Comparison of ENCODE assay signal across 10 mouse cellular contexts in genomic region chr15:7222809-7223208, GRCm38 (mm10).
DNase-seq lines count a peak whose midpoint lies in the region; ATAC-seq and TF ChIP-seq lines count a peak whose summit lies in the region.
"Had no signal": no experiment of that assay in that cellular context is flagged by ENCODE, and none has a peak within 500 bp of the region (broad histone marks: within the 10 kb centered on the region; RNA-seq: fewer than 3 reads in every experiment).

No protein-coding gene starts in this region.

- no peak overlapping the region for H3K4me2 ChIP-seq in midbrain, embryonic 11.5 days
- H3K4me2 ChIP-seq in midbrain, embryonic 14.5 days (ENCODE audit: low read length) = no peak overlapping the region
- no peak overlapping the region for H3K4me2 ChIP-seq in limb, embryonic 11.5 days (ENCODE audit: low read depth, severe bottlenecking)
- no peak overlapping the region for H3K4me2 ChIP-seq in liver, embryonic 11.5 days
- H3K4me2 ChIP-seq in intestine, embryonic 16.5 days (ENCODE audit: low read depth, low read length) = no peak overlapping the region

- no peaks in the 10 kb centered on the region; the same call in 1 of the 2 replicates for H3K27me3 ChIP-seq in midbrain, embryonic 11.5 days (ENCODE audit: control insufficient read depth, insufficient read depth, low read length)
- H3K27me3 ChIP-seq in midbrain, embryonic 14.5 days (ENCODE audit: control insufficient read depth, insufficient read depth, low read length) = no peaks in the 10 kb centered on the region
- no peaks in the 10 kb centered on the region for H3K27me3 ChIP-seq in heart, adult 2 months (ENCODE audit: control insufficient read depth, insufficient read depth, low read length)
- no peaks in the 10 kb centered on the region for H3K27me3 ChIP-seq in limb, embryonic 11.5 days (ENCODE audit: control insufficient read depth, insufficient read depth, low read length)
- peaks cover 29% of the 10 kb centered on the region for H3K27me3 ChIP-seq in liver, embryonic 11.5 days (replicated peaks; ENCODE audit: control insufficient read depth, insufficient read depth, low read length)
- H3K27me3 ChIP-seq in intestine, embryonic 16.5 days (replicated peaks; ENCODE audit: control insufficient read depth, insufficient read depth, low read length) = no peaks in the 10 kb centered on the region

- no peak overlapping the region for H3K27ac ChIP-seq in midbrain, embryonic 11.5 days (ENCODE audit: low read depth, low read length)
- H3K27ac ChIP-seq in midbrain, embryonic 14.5 days (replicated peaks; ENCODE audit: low read depth, low read length) = no peak overlapping the region
- H3K27ac ChIP-seq in heart, adult 2 months = peak overlapping the region; percentile 54
- no peak overlapping the region; the same call in 1 of the 2 replicates for H3K27ac ChIP-seq in limb, embryonic 11.5 days (replicated peaks; ENCODE audit: low read depth, low read length)
- no peak overlapping the region for H3K27ac ChIP-seq in liver, embryonic 11.5 days (ENCODE audit: low read depth, low read length)
- no peak overlapping the region for H3K27ac ChIP-seq in intestine, embryonic 16.5 days (ENCODE audit: low read length)
- H3K27ac ChIP-seq: liver, embryonic 14.5 days had no signal

- TF ChIP-seq CTCF in heart, adult 2 months (IDR thresholded peaks at IDR 0.05) = no peak

- no peak for DNase-seq in midbrain, embryonic 11.5 days (ENCODE audit: low spot score, missing footprints)
- no peak for DNase-seq in midbrain, embryonic 14.5 days
- peak; percentile 62 to 64 for DNase-seq in heart, adult 2 months
- peak; percentile 39 for DNase-seq in limb, embryonic 11.5 days (ENCODE audit: low spot score)
- no peak for DNase-seq in liver, embryonic 11.5 days (ENCODE audit: low spot score)
- DNase-seq in adrenal gland, postnatal 25 days = no peak
- DNase-seq: adrenal gland, postnatal 36 days had no signal

- TF ChIP-seq POLR2A in heart, adult 2 months (IDR thresholded peaks at IDR 0.05; ENCODE audit: insufficient read depth, low read depth, low read length) = no peak

- ATAC-seq in midbrain, embryonic 11.5 days (ENCODE audit: low FRiP score) = peak; percentile 43; the same call in 1 of the 2 replicates
- no peak for ATAC-seq in midbrain, embryonic 14.5 days (ENCODE audit: low FRiP score, low TSS enrichment)
- 0 out of 2 replicates have a peak, but pooled peaks have one; percentile 52 for ATAC-seq in limb, embryonic 11.5 days (ENCODE audit: insufficient number of reproducible peaks, low FRiP score, low TSS enrichment, low read depth)
- ATAC-seq in CD4-positive, CD25-positive, alpha-beta regulatory T cell, adult 4 months = no peak
- ATAC-seq in liver, embryonic 11.5 days (replicated peaks; ENCODE audit: low FRiP score) = no peak
- ATAC-seq in intestine, embryonic 16.5 days = no peak

- 0 out of 2 replicates have a peak, but pooled peaks have one; percentile 21 for TF ChIP-seq EP300 in heart, adult 2 months (IDR thresholded peaks at IDR 0.05; ENCODE audit: insufficient read depth, low read depth, low read length)

- no peaks in the 10 kb centered on the region for H3K36me3 ChIP-seq in midbrain, embryonic 11.5 days (ENCODE audit: control insufficient read depth, insufficient read depth, low read length)
- H3K36me3 ChIP-seq in midbrain, embryonic 14.5 days (ENCODE audit: control insufficient read depth, insufficient read depth, low read length) = no peaks in the 10 kb centered on the region
- no peaks in the 10 kb centered on the region for H3K36me3 ChIP-seq in heart, adult 2 months (ENCODE audit: control insufficient read depth, insufficient read depth, low read length)
- H3K36me3 ChIP-seq in limb, embryonic 11.5 days (ENCODE audit: control insufficient read depth, insufficient read depth, low read length) = no peaks in the 10 kb centered on the region
- H3K36me3 ChIP-seq in liver, embryonic 11.5 days (ENCODE audit: control insufficient read depth, insufficient read depth, low read length) = no peaks in the 10 kb centered on the region
- H3K36me3 ChIP-seq in intestine, embryonic 16.5 days (ENCODE audit: control insufficient read depth, insufficient read depth, low read length) = no peaks in the 10 kb centered on the region

- no peaks in the 10 kb centered on the region for H3K4me1 ChIP-seq in midbrain, embryonic 11.5 days (ENCODE audit: control insufficient read depth, insufficient read depth, low read length)
- no peaks in the 10 kb centered on the region for H3K4me1 ChIP-seq in midbrain, embryonic 14.5 days (ENCODE audit: control insufficient read depth, insufficient read depth, low read length)
- peaks cover 7% of the 10 kb centered on the region for H3K4me1 ChIP-seq in heart, adult 2 months (ENCODE audit: control insufficient read depth, insufficient read depth, low read length)
- peaks cover 7% of the 10 kb centered on the region for H3K4me1 ChIP-seq in limb, embryonic 11.5 days (ENCODE audit: control insufficient read depth, insufficient read depth, low read length)
- H3K4me1 ChIP-seq in liver, embryonic 11.5 days (replicated peaks; ENCODE audit: control insufficient read depth, insufficient read depth, low read length) = no peaks in the 10 kb centered on the region
- H3K4me1 ChIP-seq in intestine, embryonic 16.5 days (ENCODE audit: control insufficient read depth, insufficient read depth, low read length) = no peaks in the 10 kb centered on the region

- H3K9ac ChIP-seq in midbrain, embryonic 11.5 days (ENCODE audit: low read length) = no peak overlapping the region
- no peak overlapping the region for H3K9ac ChIP-seq in midbrain, embryonic 14.5 days (replicated peaks; ENCODE audit: low read length)
- H3K9ac ChIP-seq in heart, adult 2 months (ENCODE audit: low read depth, low read length) = peak overlapping the region; percentile 7; the same call in 1 of the 2 replicates
- H3K9ac ChIP-seq in limb, embryonic 11.5 days (ENCODE audit: low read length) = no peak overlapping the region
- no peak overlapping the region for H3K9ac ChIP-seq in liver, embryonic 11.5 days (ENCODE audit: low read depth, low read length)
- no peak overlapping the region for H3K9ac ChIP-seq in intestine, embryonic 16.5 days (ENCODE audit: low read depth, low read length)
- H3K9ac ChIP-seq: liver, embryonic 14.5 days had no signal

- 54% methylated on average over 11 of the region's 11 CpGs for WGBS in midbrain, embryonic 11.5 days
- 41% methylated on average over 11 of the region's 11 CpGs for whole genome bisulfite sequencing in midbrain, embryonic 14.5 days
- WGBS in heart, adult 2 months = 33% methylated on average over 11 of the region's 11 CpGs
- 37% methylated on average over 11 of the region's 11 CpGs for WGBS in limb, embryonic 11.5 days
- WGBS in liver, embryonic 11.5 days = 35% methylated on average over 11 of the region's 11 CpGs
- WGBS in intestine, embryonic 16.5 days = 50% methylated on average over 11 of the region's 11 CpGs

- no peaks in the 10 kb centered on the region for H3K79me2 ChIP-seq in heart, adult 2 months (replicated peaks; ENCODE audit: control insufficient read depth, insufficient read depth, low read length)

- intact Hi-C loops in heart, adult 2 months (cut with DNase I) = no loop called here

- no peak overlapping the region for H3K4me3 ChIP-seq in midbrain, embryonic 11.5 days (ENCODE audit: low read depth, low read length)
- no peak overlapping the region for H3K4me3 ChIP-seq in midbrain, embryonic 14.5 days (replicated peaks; ENCODE audit: low read depth, low read length)
- 0 out of 2 replicates have a peak overlapping the region, but pooled peaks have one; percentile 10 for H3K4me3 ChIP-seq in heart, adult 2 months
- H3K4me3 ChIP-seq in limb, embryonic 11.5 days (ENCODE audit: low read depth, low read length) = no peak overlapping the region
- H3K4me3 ChIP-seq in liver, embryonic 11.5 days (ENCODE audit: low read depth, low read length) = no peak overlapping the region
- no peak overlapping the region for H3K4me3 ChIP-seq in intestine, embryonic 16.5 days (ENCODE audit: low read length)

- no peaks in the 10 kb centered on the region for H3K9me3 ChIP-seq in midbrain, embryonic 11.5 days (ENCODE audit: control insufficient read depth, low read length)
- no peaks in the 10 kb centered on the region for H3K9me3 ChIP-seq in midbrain, embryonic 14.5 days (ENCODE audit: control insufficient read depth, low read length)
- H3K9me3 ChIP-seq in limb, embryonic 11.5 days (ENCODE audit: control insufficient read depth, low read length) = no peaks in the 10 kb centered on the region
- no peaks in the 10 kb centered on the region for H3K9me3 ChIP-seq in liver, embryonic 11.5 days (ENCODE audit: control insufficient read depth, low read length)
- no peaks in the 10 kb centered on the region for H3K9me3 ChIP-seq in intestine, embryonic 16.5 days (ENCODE audit: control insufficient read depth, low read length)

Comparison
In these comparisons a context has a peak if more than half of its experiments do, and no peak if none do; other contexts are left out.
1. ATAC-seq: peak in midbrain, embryonic 11.5 days (single experiment) and limb, embryonic 11.5 days (single experiment); none in midbrain, embryonic 14.5 days (single experiment), CD4-positive, CD25-positive, alpha-beta regulatory T cell, adult 4 months (single experiment), liver, embryonic 11.5 days (single experiment) and intestine, embryonic 16.5 days (single experiment).
2. DNase-seq: peak in heart, adult 2 months (2 of 2) and limb, embryonic 11.5 days (single experiment); none in midbrain, embryonic 11.5 days (single experiment), midbrain, embryonic 14.5 days (single experiment), liver, embryonic 11.5 days (single experiment) and adrenal gland, postnatal 25 days (single experiment).